Mouse (Mus musculus): Measurements from ENCODE around the gene Pafah1b3.

The Pafah1b3 gene

GRCm38 (mm10) chr7:25305956-25306613 is 8.3 kb upstream of the Pafah1b3 start, which contains the start of gene Tmem145:
TSS of gene Tmem145 (plus strand) at chr7:25306106.
- DNase-seq (ENCODE audit: low read depth, low spot score), result peak; percentile 83

- peak; percentile 53 for DNase-seq (ENCODE audit: low read depth, low spot score)
Measured at GRCm38 (mm10) chr7:25305481-25305880, 7.7 kb upstream of the Pafah1b3 start.

GRCm38 (mm10) chr7:25303685-25304006 is 5.9 kb upstream of the Pafah1b3 start:
- peak; percentile 73 for DNase-seq (ENCODE audit: low read depth, low spot score)

- no peak for DNase-seq (ENCODE audit: low read depth, low spot score)
Measured at GRCm38 (mm10) chr7:25303003-25303684, 5.4 kb upstream of the Pafah1b3 start.

GRCm38 (mm10) chr7:25301063-25301462 is 3.3 kb upstream of the Pafah1b3 start, which contains the start of gene Prr19:
TSS of gene Prr19 (plus strand) at chr7:25301411.
- peak; percentile 98 for DNase-seq (ENCODE audit: low read depth, low spot score)

- peak; percentile 60 for DNase-seq (ENCODE audit: low read depth, low spot score)
Measured at GRCm38 (mm10) chr7:25296945-25297453, 787 bp downstream of the Pafah1b3 start.

GRCm38 (mm10) chr7:25294960-25295722 is 2.6 kb downstream of the Pafah1b3 start:
- no peak for DNase-seq (ENCODE audit: low read depth, low spot score)

GRCm38 (mm10) chr7:25294495-25294894 is 3.3 kb downstream of the Pafah1b3 start:
- no peak for DNase-seq (ENCODE audit: low read depth, low spot score)

GRCm38 (mm10) chr7:25293191-25293739 is 4.5 kb downstream of the Pafah1b3 start:
- no peak for DNase-seq (ENCODE audit: low read depth, low spot score)

- no peak for DNase-seq (ENCODE audit: low read depth, low spot score)
Measured at GRCm38 (mm10) chr7:25292107-25292506, 5.7 kb downstream of the Pafah1b3 start.

GRCm38 (mm10) chr7:25290911-25291310 is 6.9 kb downstream of the Pafah1b3 start:
- peak; percentile 73 for DNase-seq (ENCODE audit: low read depth, low spot score)

GRCm38 (mm10) chr7:25290463-25290862 is 7.3 kb downstream of the Pafah1b3 start:
- DNase-seq (ENCODE audit: low read depth, low spot score), result no peak

GRCm38 (mm10) chr7:25289925-25290324 is 7.9 kb downstream of the Pafah1b3 start:
- peak; percentile 57 for DNase-seq (ENCODE audit: low read depth, low spot score)

- DNase-seq (ENCODE audit: low read depth, low spot score), result no peak
Measured at GRCm38 (mm10) chr7:25288721-25289120, 9.1 kb downstream of the Pafah1b3 start.

GRCm38 (mm10) chr7:25288011-25288410 is 9.8 kb downstream of the Pafah1b3 start:
- no peak for DNase-seq (ENCODE audit: low read depth, low spot score)

- no peak for DNase-seq (ENCODE audit: low read depth, low spot score)
Measured at GRCm38 (mm10) chr7:25286989-25287388, 10.8 kb downstream of the Pafah1b3 start.

- no peak for DNase-seq (ENCODE audit: low read depth, low spot score)
Measured at GRCm38 (mm10) chr7:25285511-25286238, 12.1 kb downstream of the Pafah1b3 start.

- no peak for DNase-seq (ENCODE audit: low read depth, low spot score)
Measured at GRCm38 (mm10) chr7:25284766-25285165, 13.0 kb downstream of the Pafah1b3 start.

- DNase-seq (ENCODE audit: low read depth, low spot score), result no peak
Measured at GRCm38 (mm10) chr7:25284171-25284570, 13.6 kb downstream of the Pafah1b3 start.

GRCm38 (mm10) chr7:25283637-25284036 is 14.1 kb downstream of the Pafah1b3 start:
- no peak for DNase-seq (ENCODE audit: low read depth, low spot score)

GRCm38 (mm10) chr7:25282731-25283211 is 15.0 kb downstream of the Pafah1b3 start:
- DNase-seq (ENCODE audit: low read depth, low spot score), result peak; percentile 85
